Mouse (Mus musculus) intestine, postnatal 0 days (tissue): ENCODE data around the gene Zfp993. TPM values are rescaled to one million over a fixed set of nuclear protein-coding genes. Genes with fewer than 3 reads are reported as not detected.

Experiments used
- polyA plus RNA-seq: library from polyadenylated mRNA; unstranded; fragments of >200 nt; fragmentation: Nextera tagmentation; extraction: Ambion mirVana; gene quantifications from 2 replicates; pipeline ENCODE4 v1.2.1, GENCODE M21; 2015

Gene Zfp993
- polyA plus RNA-seq, 1 experiment from 2014 or later = 6.8 TPM

Other genes starting within 250 kb of the Zfp993 start
- 4.3 and 4.8 TPM in 2 replicates for gene Zfp992, start 161.9 kb upstream of the Zfp993 start, polyA plus RNA-seq
- gene Zfp981, start 108.9 kb upstream of the Zfp993 start, polyA plus RNA-seq = not detected in 2 replicates